Mouse (Mus musculus) bone marrow, adult 2 months (tissue): ENCODE results near the gene Srd5a1.

Source experiments
- CTCF ChIP-seq: fragments of 200-500 bp; IDR thresholded peaks from 2 replicates; pipeline ENCODE4 v1.5.1; 2011; ENCODE audit warnings: low read length, control low read depth; ENCODE audit not compliant: control insufficient read depth, insufficient read depth
- POLR2A ChIP-seq: fragments of 200-500 bp; IDR thresholded peaks from 2 replicates; pipeline ENCODE4 v1.6.1; 2011; ENCODE audit warnings: low read depth, mild to moderate bottlenecking, control low read depth, low read length, borderline replicate concordance; ENCODE audit not compliant: control insufficient read depth

DNA sequence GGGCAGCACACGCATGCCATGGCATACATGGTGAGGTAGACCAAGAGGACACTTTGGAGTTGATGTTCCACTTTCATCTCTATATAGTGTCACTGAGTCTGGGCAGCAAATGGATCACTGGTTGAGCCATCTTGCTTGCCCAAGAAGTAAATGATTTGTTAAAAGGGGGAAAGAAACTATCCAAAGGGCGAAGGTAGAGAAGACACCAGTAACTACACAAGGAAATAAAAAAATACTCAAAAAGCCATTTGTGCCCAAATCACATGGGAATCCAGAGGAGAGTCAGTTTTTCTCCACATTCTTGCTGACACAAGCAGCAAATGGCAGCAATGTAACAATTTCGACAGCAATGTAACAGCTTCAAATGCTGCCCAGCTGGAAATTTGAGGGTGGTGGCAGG lies 38.6 kb downstream of the Srd5a1 start:
- TF ChIP-seq CTCF (no peak), POLR2A (no peak)
